Mouse (Mus musculus) left cerebral cortex, adult 11 months (tissue): ENCODE measurements around the gene Mrvi1.

ENCODE experiments used
- DNase-seq: peaks from one replicate; pipeline ENCODE4 v3.0.0; 2022; ENCODE audit warnings: low spot score

Gene Mrvi1

GRCm38 (mm10) chr7:110982053-110982705, at the start of gene Mrvi1:
Mrvi1 (minus strand) TSS chr7:110982461.
- no peak for DNase-seq

DNA sequence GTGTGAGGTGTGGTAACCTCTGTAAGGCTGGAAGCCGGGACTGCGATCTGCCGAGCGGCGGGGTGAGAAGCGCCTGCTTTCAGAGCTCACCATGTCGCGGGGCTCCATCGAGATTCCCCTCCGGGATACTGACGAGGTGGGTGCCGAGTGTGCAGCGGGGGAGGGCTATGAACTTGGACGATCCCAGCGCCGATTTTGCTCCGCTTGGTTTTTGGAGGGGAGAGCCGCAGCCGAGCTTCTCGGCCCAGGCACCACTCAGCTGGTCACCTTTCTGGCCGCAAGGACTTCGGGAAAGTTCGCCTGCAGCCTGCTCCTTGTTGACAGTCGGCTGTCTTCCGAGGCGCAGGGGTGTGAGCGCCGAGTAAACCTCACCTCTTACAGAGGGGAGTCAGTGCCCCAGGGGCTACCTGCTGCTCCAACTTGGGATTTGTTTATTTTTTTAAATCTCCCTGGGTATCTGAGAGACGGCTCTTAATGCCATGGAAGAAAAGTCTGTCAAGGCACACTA, 46.8 kb upstream of the Mrvi1 start:
- no peak for DNase-seq

- DNase-seq, result peak; percentile 91
Observed at GRCm38 (mm10) chr7:111028281-111029045, 46.2 kb upstream of the Mrvi1 start, which contains the start of gene Ctr9. Ctr9 (plus strand) TSS chr7:111028951.

GRCm38 (mm10) chr7:111024912-111025311, 42.7 kb upstream of the Mrvi1 start:
- DNase-seq, result no peak

DNA sequence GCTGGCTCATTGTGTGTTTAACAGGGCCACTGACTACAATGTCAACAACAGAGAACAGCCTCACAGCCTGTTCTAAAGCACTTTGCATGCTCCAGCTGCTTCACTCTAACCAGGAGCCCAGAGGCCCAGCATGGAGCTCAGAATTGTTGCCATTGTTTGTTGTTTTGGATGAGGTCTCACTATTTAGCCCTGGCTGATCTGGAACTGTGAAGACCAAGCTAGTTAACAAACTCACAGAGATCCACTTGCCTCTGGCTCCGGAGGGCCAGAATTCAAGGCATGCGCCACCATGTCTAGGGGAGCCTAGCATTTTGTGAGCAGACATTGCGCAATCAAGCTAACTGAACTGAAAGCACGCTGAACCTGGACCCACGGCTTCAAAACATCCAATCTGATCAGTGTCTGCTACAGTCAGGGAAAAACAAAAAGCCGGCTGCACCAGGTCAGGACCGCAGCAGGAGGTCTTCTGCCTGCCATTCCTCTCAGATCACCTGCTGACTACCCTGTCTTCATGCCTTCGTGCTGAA, 41.9 kb upstream of the Mrvi1 start:
- no peak for DNase-seq

- DNase-seq, result no peak
Observed at GRCm38 (mm10) chr7:111020814-111021213, 38.6 kb upstream of the Mrvi1 start.

- no peak for DNase-seq
Observed at GRCm38 (mm10) chr7:111016921-111017320, 34.7 kb upstream of the Mrvi1 start.

DNA sequence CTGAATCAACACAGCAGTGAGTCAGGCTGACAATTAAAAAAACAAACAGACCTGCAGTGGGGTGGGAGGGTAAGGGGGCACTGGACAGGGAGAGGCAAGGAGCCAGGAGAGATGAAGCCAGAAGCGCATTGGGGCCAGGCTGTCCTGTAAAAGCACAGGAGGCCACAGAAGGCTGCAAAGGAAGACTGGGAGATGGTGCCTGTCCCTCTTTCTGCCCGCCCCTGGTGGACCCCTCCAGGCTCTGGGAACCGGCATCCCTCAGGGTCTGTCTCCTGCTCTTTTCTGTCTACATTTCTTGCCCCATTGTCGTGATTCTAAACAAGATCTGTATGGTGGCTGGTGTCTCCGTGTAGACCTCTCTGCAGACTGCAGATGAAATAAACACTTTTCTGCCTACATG, 33.5 kb upstream of the Mrvi1 start:
- DNase-seq, result no peak

GRCm38 (mm10) chr7:111014893-111015292, 32.6 kb upstream of the Mrvi1 start:
- DNase-seq, result peak; percentile 61

DNA sequence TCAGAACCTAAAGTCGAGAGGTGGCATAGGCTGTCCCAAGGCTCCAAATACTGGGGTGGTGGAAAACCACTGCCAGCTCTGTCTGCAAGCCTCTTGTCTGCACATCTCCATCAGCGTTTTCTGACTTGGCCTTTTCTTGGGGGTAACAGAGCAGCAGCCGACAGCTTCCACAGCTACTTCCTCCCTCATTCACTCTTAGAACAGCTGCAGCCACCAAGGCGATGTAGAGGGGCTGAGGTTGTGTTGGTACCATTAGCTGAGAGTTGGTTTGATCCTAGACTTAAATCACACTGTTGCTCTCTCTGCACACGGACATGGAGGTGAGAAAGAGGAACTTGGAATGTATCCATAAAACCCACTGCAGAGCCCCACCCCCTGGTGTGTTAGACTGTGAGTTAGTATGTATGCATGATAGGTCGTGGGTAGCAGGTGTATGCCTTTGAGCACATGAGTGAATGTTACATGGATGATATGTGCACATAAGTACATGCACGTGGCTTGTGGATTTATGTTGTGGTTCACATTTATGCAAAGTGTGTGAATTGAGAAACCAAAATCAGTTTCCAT, 31.9 kb upstream of the Mrvi1 start:
- DNase-seq, result no peak

GRCm38 (mm10) chr7:111004136-111004840, 22.0 kb upstream of the Mrvi1 start:
- DNase-seq, result no peak

- no peak for DNase-seq
Observed at GRCm38 (mm10) chr7:110998887-110999827, 16.9 kb upstream of the Mrvi1 start.

DNA sequence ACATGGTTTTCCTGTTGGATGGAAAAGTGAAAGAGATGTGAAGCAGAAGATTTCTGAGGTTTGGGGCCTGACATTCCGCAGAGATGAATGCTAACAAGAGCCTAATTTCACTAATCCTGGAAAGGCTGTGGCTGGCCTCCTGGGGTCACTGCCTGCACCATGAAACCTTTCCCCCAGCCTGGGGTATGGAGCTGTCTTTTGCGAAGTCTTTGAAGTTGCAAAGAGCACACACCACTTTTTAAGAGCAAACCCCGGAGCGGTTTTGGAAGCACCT, 8.9 kb upstream of the Mrvi1 start:
- DNase-seq, result no peak

DNA sequence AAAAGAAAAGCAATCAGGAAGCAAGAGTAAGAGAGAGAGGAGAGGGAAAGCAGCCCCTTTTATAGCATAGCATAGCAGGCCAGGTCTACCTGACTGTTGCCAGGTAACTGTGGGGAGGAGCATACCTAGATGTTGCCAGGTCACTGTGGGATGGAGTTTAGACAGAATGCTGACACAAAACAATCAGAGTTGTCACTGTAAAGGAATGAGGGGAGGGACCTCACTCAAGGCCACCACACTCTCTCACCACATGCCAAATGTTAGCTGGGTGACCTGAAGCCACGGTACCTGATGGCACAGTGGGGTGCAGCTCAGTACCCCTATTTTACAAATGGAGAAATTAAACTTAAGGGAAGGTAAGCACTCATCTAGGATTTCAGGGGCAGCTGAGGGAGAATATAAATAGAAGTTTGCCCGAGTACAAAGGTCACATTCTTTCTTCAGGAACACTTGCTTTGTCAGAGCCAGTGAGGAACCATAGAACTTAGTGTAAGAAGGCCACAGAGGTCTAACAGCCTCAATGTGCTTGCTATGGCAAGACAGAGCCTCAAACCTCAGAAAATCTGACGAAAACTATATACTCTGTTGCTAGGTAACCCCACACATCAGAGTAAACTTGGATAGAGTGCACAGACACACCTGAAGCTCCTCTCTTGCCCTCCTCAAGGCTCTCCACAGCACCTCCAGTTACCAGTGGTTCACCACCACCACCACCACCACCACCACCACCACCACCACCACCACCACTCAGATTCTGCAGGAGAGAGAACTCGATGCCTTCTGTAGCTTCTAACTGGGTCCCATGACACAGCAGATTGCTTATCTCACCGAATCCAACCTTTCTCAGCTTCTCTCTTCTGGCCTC, 8.3 kb upstream of the Mrvi1 start:
- no peak for DNase-seq

- no peak for DNase-seq
Observed at GRCm38 (mm10) chr7:110989286-110989879, 7.1 kb upstream of the Mrvi1 start.

- DNase-seq, result no peak
Observed at GRCm38 (mm10) chr7:110988081-110988480, 5.8 kb upstream of the Mrvi1 start.

DNA sequence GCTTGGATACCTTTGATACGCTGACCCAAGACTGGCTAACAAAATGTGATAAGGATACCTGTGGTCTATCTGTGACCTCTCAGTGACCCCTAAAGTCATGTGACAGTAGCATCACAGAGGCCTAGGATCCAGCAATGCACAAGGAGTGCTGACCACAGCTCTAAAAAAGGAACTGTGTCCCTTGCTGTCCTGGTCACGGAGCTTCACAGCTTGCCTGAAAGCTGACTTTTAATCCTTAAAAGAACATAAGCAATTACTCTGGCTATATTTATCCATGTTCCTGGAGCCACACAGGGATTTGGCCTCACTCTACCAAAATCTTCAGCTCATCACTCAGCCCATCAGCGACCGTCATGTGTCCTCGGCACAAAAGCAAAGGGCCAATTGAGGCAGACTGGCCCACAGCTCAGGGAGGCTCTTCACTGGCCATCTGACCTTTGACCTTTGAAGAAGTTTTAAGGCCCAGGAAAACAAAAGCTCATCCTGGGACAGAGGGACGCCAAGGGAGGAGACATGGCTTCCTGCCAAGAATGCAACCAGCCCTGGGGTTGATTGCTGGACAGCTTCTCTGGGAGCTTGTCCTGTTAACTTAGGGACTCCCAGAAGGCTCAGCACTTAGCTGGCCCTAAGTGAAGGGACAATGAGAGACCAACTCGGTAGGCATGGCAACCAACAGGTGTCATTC, 3.5 kb upstream of the Mrvi1 start:
- DNase-seq, result no peak

- DNase-seq, result no peak
Observed at GRCm38 (mm10) chr7:110983621-110984020, 1.4 kb upstream of the Mrvi1 start.

DNA sequence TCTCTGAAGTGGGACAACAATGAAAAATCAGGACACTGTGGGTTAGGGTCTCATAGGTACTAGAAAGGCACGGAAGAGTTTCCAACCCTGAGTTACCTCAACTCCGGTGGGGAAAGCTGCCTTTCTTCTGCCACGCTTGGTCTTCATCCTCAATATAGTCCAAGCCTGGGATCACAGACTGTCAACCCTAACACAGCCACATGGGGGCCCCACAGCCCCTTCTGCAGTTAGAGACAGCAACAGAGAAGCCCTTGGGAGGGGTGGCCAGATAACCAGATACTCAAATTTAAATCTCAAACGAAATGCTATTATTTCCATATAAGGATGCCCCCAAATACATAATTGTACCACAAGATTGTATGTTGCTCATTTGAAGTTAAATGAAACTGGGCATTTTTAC, 503 bp upstream of the Mrvi1 start:
- DNase-seq, result no peak
